Mouse (Mus musculus) mature B cell (primary cell): ENCODE results near the gene Iqce.

ENCODE experiments used
- in situ Hi-C: fragments of 300-500 bp; cut with MboI; formaldehyde crosslinking; loops from 2 replicates; pipeline ENCODE4 v1.14.3; 2019

The Iqce gene

DNA sequence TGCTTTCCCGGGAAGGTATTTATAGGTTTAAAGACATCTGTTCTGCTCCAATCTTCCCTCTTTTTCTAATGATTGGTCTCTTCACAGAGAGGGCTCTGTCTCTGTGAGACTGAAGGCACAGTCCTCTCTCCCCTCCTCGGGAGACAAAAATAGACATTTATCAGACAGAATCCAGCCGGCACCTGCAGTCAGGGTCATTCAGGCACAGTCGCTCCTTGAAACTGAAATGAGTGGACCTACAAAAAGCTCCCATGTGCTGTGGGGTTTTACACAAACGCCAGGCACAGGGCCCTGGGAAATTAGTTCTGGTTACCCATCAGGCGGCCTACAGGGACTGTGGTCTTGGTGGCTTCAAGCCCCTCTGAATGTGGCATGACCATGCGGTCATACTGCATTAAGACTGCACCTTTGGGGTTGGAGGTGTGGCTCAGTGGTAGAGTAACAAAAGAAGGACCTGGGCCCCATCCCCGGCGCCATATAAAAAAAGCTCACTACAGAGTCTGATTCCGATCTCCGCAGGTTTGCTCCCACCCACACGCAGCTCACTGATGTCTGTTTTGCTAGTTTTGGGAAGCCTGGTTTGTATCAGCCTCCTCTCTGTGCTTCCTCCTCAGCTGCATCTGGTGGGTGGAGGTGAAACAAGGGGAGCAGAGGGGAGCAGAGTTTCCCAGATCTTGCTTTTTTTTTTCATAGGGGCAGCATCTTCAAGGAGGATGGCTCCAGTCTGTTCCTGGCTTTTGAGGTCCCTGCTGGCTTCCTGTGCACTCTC is 40.1 kb downstream of the Iqce start:
- in situ Hi-C loops: no loop called here

DNA sequence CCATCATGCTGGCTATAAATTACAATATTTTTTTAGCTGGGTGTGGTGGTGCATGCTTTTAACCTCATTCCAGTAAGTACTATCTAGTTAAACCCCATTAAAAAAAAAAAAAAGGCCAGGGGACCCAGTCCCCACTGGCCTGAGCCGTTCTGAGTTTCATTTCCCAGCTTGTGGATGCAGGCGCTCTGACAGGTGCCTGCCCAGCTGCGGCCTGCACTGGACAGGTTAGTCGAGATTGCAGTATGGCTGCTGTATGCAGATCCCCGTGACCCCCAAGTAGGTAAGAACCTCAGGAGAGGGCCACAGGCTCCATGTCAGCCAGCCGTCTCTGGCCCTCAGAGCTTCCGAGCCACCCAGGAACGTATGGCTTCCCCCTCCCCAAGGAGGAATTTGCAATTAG is 40.8 kb downstream of the Iqce start:
- in situ Hi-C loops: no loop called here

DNA sequence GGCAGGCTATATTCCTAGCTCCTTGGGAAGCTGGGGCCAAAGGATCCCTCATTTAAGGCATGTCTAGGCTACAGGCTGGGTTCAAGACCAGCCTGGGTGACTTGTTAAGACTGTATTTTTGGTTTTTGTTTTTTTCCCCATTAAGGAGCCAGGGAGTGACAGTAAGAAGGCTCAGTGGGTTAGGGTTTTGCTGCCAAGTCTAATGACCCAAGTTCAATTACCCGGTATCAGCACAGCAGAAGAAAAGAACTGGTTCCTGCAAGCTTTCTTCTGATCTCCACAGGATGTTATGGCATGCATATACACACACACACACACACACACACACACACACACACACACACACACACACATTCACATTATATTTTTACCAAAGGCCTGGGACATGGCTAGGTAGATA is 41.8 kb downstream of the Iqce start:
- in situ Hi-C loops: no loop called here

DNA sequence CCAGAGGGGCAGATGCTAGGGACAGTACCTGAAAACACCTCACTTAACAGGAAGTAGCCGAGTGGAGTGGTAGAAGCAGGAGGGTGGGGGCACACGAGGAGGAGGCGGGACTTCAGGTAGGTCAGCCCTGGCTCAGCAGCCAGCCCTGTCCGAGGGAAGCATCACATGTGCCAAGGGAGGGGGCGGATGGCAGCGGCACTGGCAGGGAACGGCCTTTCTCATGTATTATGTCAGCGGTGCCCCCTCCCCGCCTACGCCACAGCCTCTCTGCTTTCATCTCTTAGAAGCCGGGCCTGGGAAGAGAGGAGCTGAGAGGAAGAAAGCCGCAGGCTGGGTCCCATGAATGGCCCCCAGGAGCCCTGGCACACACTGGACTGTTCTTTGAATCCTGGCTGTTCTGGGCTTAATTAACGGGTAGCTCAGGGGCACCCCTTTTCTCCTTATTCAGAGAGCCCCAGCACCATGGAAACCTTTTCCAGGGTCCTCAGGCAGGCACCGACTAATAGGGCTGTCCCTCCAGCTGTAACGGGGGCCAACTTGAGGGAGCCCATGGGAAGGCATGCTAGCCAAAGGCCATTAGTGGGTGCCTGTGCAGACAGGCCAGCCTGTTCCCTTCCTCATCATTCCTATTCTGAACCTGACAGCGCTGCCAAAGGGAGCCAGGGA is 42.4 kb downstream of the Iqce start:
- in situ Hi-C loops: no loop called here

DNA sequence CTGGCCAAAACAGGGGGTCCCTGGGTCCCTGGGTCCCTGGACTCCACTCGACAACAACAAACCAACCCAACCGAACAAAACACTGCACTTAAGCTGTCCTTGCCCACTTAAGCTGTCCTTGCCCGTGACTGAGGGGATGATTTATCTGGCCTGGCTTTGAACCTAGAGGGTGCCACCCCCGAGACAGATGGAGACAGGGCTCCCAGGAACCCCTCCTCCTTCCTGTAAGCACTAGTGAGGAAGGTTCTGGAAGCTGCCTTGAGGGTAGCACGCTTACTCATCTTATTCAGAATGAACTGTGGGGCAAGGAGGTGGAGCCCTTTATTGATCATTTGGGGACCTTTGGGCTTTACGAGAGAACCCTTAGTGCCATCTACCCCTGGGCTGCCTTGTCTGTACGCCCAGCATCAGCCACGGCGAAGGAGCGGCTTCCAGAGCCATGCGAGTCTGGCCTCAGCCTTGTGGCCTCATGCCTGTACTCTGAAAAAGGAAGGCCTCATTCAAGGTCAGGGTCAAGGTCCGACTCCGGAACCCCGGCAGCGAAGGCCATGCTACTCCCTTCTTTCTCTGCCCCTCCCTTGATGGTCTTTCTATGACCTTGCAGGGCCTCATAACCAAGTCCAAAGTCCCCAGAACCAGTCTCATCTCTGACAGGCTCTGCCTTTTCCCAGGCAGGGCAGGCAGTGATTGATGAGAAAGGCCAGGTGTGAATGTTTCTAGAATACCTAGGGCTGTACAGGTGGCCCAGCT is 47.9 kb downstream of the Iqce start:
- in situ Hi-C loops: no loop called here

DNA sequence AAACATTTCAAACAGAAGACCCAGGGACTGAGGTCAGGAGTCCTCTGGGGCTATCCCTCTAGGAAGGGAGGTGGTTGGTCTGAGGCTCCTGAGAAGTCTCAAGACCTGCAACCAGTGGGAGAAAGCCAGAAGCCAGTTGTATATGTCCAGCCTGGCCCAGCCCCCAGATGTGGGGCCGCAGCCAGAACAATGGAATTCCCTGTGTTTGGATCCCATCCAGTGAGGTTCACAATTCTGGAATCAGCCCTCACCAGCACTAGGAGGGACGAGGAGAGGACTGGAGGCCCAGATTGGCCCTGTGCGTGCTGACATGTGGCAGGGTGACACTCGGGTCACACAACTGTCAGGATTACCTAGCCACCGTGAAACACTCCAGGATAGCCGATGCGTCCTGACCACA is 49.6 kb downstream of the Iqce start:
- in situ Hi-C loops: no loop called here

DNA sequence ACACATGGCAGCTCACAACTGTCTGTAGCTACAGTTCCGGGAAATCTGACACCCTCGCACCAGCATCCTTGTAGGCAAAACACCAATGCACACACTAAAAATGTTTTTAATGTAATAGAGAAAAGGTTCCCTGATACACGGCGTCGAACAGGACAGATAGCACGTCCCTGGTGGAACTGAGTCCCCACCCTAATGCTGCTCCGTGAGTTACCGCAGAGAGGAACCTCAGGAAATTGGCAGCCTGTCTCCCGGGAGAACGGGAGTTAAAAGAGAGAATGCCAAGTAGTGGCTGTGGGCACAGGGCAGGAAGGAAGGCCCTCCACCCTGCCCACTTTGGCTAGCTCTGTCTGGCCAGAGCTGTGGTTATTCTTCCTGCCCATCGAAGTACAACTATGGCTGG is 50.9 kb downstream of the Iqce start:
- in situ Hi-C loops: no loop called here

DNA sequence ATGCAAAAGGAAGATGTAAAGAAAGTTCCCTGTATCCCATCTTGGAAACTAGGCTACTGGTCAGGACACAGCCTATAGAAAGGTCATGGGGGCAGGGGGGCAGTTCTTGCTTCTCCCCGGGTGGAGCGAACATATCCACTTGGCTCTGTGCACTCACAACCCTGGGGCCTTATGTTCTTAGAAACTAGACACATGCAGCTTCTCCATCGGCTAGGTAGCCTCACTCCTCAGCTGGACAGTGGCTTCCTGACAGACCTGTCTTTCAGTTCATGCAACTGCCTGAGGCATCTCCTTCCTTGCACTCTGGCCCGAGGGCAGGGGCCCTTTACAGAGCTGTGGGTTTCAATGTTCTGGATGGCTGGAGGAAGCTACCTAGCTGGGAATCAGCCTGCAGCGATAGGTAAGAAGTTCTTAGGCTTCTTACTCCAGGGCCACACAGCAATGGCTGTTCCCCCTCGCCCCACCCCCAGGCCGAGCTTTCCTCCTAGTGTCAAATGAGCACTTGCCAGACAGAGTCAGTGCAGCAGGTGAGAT is 52.2 kb downstream of the Iqce start:
- in situ Hi-C loops: no loop called here

DNA sequence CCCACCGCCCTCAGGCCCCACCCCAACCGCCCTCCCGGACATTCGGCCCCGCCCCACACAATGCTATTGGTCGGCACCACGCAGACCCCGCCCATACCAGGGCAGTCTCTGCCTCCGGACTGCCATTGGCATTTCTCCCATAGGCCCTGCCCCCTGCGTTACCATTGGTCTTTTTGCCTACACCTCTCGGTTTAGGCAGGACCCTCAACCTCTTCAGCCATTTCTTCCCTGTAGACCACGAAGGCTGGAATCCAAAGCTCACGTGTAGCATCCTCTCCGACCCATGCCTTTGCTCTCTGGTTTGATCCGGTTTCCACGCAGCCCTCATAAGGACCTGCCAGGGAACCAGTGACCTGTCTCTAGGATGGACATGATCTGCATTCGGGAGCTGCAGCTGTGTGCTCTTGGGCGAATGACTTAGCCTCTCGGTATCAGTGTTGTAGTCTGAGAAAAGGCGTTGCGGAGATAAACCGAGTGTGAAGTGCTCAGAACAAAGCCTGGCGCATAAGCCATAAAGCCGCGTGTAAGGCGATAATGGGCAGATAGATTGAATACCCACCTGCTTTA is 53.0 kb downstream of the Iqce start:
- in situ Hi-C loops: no loop called here

DNA sequence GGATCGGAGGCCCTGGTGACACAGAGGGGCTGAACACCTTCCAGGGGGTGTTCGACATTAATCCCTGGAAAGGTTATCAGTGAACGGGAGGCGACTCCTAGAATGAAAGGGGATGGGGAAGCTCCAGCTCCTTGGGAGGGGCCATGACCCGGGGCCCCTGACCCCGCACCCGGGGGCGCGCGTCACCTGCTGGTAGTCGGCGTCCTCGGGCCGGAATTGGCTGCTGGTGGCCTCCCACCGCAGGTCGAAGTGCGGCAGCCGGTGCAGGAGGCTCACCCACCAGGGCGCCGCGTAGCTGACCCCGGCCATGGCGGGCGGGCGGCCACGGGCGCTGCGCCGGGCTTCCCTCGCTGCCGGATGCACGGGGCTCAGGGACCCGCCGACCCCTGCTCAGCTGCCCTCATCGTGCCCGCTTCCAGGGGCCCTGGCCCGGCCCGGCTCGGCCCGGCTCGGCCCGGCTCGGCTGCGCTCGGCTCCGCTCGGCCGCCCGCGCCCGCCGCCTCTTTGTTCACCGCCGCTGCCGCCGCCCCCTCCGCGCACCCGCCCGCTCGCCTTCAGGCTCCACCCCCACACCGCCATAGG is 53.6 kb downstream of the Iqce start, which contains the start of gene Ttyh3:
TSS of gene Ttyh3 (minus strand) at position 513 of the 582 bp plus-strand sequence.
- in situ Hi-C loops: no loop called here

DNA sequence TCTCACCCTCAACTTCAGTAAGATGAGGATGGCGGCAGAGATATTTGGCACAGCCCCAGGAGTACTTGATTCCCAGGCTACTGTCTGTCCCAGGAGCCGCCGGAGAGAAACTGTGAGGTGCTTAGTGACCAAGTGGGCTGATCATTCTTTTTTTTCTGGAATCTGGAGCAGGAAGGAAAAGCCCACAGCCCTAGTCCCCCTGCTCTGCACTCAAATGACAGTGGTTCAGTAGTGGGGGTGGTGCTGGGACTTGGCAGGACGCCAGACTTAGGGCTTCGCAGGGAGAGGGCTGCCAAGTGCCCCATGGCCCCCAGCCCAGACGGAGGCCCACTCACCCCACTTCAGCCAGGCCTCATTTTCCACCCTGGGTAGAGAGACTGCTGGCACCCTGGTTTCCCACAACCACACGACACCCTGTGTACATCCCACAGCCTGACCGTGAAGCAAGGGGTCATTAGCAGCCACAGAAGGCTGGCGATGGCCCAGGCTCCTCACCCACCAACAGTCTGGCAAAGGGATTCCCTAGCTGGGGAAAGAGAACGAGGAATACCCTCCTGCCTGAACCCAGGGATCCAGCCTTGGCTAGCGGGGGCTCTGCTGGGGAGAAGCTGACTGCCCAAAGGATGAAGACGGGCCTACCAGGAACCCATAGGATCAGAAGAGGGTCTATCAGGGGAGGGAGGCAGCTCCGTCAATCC is 54.2 kb downstream of the Iqce start:
- in situ Hi-C loops: no loop called here

DNA sequence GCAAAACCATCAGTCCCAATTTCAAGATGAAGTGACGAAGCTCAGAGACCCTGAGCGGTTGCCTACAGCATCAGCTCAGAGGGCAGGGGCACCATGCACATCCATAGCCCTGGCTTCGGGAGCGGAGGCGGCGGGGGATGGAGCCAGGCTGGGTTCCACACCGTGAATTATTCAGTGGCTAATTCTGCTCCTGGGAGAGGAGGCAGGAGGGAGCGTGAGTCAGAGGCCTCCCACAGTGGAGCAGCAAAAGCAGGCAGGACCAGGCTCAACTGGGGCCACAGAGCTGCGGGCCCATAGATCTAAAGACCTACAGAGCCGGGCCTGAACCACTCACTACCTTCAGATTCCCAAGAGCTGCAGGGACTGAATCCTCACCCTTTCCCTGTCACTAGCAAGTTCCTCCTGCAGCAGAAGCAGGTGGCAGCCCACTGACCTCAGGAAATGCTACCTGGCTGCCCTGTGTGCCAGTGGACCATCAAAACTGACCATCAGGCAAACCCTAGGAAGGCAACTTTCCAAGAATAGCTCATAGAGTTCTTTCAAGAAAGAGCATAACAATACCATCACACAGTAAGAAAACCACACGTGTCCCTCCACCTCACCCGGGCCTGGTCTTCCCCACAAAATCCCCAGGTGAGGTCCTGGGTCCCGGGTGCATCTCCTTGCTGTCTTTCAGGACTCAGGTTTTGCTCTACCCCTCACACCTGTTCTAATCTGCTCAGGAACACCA is 55.0 kb downstream of the Iqce start:
- in situ Hi-C loops: no loop called here

DNA sequence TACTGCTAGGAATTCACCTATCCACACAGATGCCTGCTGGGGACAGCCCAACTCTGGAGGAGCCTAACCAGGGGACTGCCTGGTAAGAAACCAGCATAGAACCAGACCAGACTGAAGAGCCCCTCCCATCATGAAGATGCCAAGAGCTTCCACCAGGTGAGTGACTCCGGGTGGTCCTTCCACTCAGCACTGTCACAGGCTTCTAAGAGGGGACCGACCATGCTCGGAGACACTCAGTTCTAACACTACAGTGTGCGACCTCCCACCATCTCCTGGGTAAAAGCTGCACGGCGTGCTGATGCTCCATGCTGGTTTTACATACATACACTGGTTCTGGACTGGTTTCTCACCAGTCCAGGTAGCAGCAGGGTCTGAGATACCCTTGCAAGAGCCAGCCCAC is 56.0 kb downstream of the Iqce start:
- in situ Hi-C loops: no loop called here

DNA sequence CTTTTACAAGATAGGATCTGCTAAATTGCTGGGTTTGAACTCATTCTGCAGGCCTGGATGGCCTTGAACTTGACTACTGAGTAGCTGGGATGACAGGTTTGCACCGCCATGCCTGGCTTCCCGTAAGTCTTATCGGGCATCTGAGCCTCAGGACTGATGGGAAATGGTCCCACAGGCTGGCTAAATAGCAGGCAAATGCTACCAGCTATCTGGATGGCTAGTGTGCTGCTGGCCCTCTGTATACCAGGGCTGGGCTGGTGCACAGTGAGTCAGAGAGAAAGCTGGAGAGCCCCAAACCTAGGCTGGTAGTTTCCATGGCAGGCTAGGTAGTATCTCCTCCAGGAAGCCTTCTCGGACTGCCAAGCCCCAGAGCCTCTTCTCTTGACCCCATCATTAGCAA is 56.7 kb downstream of the Iqce start:
- in situ Hi-C loops: no loop called here

DNA sequence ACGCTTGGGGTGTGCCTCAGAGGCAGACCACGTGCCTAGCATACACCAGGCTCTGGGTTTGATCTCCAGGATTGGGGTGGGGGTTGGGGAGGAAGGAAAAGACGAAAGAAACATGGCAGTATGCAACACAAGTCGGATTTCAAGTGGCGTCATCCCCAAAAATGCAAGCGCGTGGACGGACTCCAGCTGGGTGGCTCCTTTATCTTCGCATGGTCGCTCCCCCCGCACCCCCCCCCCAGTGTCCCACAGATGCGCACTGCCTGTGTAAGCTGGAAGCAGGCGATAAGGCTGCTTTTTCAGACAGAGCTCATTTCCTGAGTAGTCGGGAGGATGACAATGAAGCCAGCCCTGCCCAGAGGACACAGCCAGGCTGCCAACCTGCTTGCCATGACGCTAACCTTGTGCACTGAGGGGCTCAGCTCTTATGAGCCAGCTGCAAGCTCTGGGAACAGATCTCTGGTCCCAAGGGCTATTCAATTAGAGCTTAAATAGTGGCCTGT is 57.4 kb downstream of the Iqce start:
- in situ Hi-C loops: no loop called here

DNA sequence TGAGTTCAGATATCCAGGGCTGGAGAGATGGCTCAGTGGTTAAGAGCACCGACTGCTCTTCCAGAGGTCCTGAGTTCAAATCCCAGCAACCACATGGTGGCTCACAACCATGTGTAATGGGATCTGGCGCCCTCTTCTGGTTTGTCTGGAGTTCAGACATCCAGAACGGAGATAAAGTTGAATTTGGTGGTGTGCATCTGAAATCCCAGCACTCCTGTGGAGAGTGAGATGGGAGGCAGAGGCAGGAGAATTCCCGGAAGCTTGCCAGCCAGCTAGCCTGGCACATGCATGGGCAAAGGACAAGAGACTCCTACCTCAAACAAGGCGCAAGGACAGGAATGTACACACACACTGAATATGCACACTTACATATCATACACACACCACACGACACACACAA is 57.9 kb downstream of the Iqce start:
- in situ Hi-C loops: no loop called here

DNA sequence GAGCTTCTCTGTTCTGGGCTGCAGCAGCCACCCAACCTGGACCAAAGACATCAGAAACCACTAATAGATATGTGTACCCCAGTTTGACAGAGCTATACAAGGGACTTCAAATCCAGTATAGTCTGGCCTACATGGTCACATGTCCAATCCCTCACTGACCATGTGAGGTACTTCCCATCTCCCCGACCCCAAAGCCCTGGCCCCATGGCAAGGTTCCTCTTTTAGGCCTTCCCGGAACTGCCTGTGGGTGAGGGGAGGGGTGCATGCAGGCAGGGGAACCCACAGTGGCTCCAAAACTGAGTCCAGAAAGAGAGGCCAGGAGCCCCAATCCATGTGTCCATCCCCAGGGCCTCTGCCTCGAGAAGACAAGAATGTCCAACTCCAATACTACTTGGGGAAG is 60.1 kb downstream of the Iqce start:
- in situ Hi-C loops: no loop called here

DNA sequence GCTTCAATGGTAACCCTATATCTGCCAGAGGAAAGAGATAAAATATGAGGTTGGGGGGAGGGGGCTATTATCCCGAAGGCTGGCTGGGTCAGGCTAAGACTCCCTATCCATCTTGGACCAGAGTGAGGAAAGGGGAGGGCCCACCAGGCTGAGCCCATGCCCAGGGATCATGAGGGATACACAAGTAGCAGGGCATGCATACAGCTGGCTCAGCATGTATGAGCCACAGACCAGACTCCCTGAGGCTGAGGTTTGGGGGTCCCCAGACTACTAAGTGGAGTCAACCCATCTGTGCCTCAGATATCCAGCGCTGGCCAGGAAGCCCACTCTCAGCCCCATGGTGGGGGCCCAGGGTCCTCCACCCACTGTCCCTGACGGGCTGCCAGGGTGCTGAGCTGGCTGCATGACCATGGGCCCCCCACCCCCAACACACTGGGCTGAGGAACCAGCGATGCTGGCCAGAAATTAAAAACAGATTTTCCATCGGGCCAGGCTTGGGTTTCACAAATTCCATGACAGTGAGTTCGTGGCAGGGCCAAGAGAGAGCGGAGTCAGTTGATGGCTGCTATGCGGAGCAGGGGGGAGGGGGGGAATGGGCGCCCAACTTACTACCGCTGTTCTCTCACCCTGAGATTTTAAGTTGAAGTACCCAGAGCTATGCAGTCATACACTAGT is 60.8 kb downstream of the Iqce start:
- in situ Hi-C loops: no loop called here

DNA sequence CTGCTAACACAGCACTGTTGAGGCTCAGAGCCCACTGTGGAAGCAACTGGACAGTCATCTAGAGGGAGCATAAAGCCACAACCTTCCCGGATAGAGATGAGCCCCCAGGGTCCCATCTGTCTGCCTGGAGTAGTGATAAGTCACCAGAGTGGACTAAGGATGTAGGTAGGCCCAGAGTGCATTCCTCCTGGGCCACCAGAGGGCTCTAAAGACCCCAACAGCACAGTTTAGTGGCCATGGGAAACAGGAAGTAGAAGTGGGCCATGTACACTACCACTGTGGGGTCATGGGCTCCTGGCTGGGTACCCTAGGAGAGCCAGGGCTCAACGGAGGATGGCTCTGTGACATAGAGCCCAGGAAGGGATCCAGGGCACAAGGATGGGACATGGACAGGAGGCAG is 61.4 kb downstream of the Iqce start:
- in situ Hi-C loops: no loop called here

DNA sequence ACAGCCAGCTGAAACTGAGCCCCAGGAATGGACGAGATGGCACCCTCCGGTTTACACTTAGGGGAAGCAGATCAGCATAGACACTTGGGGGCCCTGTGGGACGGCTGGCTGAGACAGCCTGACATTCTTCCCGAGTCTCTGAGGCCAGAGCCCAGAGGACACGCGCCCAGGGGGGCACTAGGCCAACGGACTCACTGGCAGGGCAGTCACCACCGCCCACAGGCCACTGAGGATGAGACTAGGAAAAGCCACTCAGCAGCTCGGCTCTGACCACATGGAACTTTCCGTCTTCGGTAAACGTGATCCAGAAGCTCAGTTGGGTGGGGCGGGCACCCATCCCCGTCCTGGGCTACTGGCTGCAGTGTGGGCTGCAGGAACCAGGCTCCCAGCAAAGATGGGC is 62.3 kb downstream of the Iqce start:
- in situ Hi-C loops: no loop called here
